Mouse (Mus musculus) adipose tissue, adult 10 weeks (tissue): ENCODE results near the gene Hrh3. TPM values are rescaled to one million over a fixed set of nuclear protein-coding genes. Genes with fewer than 3 reads are reported as not detected.

Experiments used
- polyA plus RNA-seq: library from polyadenylated mRNA; stranded (reverse); fragments of 350-450 nt; fragmentation: Illumina TruSeq; extraction: RNeasy Lipid Tissue Mini Kit (QIAGEN cat#74804); gene quantifications from one replicate; pipeline ENCODE4 v1.2.3, GENCODE M21; 2014; ENCODE audit warnings: low read depth, low replicate concordance

Hrh3 gene
- polyA plus RNA-seq, result 1.1 TPM

DNA sequence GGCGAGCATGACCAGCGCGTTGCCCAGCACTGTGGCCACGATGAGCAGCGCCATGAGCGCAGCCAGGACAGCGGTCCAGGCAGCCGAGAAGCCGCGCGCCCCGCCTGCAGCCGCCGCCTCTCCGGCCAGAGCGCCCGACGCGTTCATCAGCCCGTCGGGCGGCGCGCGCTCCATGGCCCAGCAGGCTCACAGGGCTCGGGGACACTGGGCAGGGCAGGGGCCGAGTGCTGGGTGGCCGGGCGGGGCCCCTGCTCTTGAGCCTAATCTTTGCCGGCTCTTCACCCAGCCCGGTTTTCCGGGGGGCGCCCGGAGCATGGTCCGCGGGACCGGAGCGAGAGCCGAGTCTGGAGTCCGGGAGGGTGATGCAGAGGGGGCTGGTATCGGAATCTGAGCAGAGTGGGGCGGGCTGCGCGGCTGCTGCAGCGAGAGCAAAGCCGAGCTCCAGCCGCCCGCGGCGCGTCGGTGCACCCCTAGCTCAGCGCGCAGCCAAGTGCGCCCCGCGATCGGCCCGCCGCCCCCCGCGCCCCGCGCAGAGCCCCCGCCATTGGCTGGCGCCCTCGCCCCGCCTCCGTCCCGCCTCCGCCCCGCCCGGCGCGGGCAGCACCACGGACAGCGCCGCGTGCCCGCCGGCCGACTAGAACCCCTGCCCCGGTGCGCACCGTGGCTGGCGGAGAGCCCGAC is at the start of gene Hrh3:
TSS of gene Hrh3 (minus strand) at position 511 of the 681 bp plus-strand sequence.

DNA sequence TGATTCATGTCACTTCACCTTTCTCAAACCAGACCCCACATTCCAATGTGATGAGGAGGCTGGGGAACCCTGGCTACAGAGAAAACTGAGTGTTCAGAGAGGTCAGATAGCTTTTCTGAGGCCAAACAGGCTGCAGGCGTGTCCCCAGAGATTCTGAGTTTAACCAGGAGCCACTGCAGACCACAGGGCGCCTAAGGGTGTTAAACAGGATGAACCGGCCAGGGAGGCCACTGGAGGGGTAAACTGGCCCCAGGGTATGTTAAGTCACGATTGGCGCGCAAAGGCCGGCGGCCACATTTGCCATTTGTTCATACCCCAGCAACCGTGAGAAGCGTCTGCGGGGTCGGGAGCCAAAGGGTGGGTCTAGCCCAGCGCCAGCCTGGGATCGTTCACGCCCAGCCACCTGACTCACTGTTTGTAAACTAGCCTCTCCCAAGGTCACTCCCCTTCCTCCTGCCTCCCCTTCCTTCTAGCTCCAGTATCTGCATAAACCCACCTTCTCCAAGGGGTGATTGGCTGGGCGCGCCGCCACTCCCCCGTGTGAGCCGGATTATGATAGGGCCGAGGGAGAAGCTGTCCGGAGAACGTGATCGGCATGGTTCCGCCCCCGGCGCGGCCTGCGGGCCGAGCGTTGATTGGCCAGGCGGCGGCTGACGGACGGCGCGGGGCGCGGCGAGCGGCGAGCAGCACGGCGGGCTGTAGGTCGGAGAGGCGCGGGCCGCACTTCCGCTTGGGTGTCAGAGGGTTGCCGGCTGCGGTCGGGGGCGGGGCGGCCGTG is 14.6 kb upstream of the Hrh3 start, which contains the start of gene Osbpl2:
TSS of gene Osbpl2 (plus strand) at position 646 of the 778 bp plus-strand sequence.

DNA sequence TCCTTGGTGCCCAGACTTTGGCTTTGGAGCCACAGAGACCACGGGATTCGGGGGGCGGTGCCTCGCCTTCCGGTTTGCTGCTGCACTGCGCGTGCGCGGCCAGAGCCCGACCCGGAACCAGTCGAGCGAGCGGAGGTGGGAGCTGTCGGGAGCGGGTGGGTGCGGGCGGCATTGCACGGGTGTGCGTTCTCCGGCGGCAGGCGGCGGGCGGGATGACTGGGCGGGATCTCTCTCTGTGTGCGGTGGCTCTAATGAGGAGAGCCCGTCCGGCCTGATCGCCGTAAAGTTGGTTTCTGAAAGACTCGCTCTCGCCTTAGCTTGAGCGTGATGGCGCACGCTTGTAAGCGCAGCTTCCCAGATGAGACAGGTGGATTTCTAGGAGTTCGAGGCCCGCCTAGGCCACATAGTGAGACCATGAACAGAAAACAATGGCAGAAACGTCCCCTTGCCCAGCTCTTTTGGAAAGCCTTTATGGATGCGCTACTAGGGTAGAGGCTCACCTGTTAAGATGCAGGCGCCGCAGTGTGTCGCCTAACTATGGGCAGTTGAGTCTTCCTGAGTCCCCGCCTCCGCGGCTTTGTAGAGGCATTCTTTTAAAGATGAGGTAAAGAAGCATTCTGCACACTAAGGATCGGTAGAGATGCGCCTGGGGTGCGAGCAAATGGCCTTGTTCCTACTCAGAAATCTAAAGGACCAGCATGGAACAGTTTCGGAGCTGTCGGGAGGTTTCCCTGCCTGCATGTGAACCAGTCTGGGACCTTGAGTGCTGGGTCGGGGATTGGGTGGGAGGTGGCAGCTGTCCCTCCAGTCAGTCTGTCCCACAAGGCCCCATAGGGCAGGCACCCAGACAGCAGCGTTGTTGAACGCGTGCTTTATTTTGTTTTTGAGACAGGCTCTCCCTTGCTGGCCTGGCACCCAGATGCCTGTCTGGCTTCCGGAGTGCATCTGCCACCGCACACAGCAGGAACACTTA is 33.5 kb downstream of the Hrh3 start, which contains the start of gene Mtg2:
TSS of gene Mtg2 (plus strand) at position 108 of the 973 bp plus-strand sequence.

Other genes with a start within 250 kb of the Hrh3 start
- 13.1 TPM for gene Taf4, start 127.8 kb downstream of the Hrh3 start, polyA plus RNA-seq
- gene Lsm14b, start 79.5 kb downstream of the Hrh3 start, polyA plus RNA-seq, result 49.7 TPM
- 304 TPM for gene Psma7, start 62.1 kb downstream of the Hrh3 start, polyA plus RNA-seq
- gene Ss18l1, start 62.0 kb downstream of the Hrh3 start, polyA plus RNA-seq, result 39.0 TPM
- 18.5 TPM for gene Mtg2, start 33.9 kb downstream of the Hrh3 start, polyA plus RNA-seq
- 72.2 TPM for gene Osbpl2, start 14.8 kb upstream of the Hrh3 start, polyA plus RNA-seq
- gene Adrm1, start 67.0 kb upstream of the Hrh3 start, polyA plus RNA-seq, result 99.2 TPM
- 42.4 TPM for gene Lama5, start 121.4 kb upstream of the Hrh3 start, polyA plus RNA-seq
- gene Rps21, start 152.9 kb upstream of the Hrh3 start, polyA plus RNA-seq, result 1,482 TPM
- gene Cables2, start 169.0 kb upstream of the Hrh3 start, polyA plus RNA-seq, result 24.2 TPM
- 2.6 TPM for gene Rbbp8nl, start 185.4 kb upstream of the Hrh3 start, polyA plus RNA-seq
- 0.74 TPM for gene Gata5, start 230.2 kb upstream of the Hrh3 start, polyA plus RNA-seq